Mouse (Mus musculus) brain, adult 2 months (tissue): ENCODE measurements around the gene Tnfrsf13c.
A peak's percentile ranks its signal among the peaks of the same experiment; 100 is the strongest.

Experiments used
- DNase-seq: peaks from one replicate; pipeline ENCODE4 v3.0.0; 2011; ENCODE audit warnings: low read depth, low spot score

Tnfrsf13c gene

DNA sequence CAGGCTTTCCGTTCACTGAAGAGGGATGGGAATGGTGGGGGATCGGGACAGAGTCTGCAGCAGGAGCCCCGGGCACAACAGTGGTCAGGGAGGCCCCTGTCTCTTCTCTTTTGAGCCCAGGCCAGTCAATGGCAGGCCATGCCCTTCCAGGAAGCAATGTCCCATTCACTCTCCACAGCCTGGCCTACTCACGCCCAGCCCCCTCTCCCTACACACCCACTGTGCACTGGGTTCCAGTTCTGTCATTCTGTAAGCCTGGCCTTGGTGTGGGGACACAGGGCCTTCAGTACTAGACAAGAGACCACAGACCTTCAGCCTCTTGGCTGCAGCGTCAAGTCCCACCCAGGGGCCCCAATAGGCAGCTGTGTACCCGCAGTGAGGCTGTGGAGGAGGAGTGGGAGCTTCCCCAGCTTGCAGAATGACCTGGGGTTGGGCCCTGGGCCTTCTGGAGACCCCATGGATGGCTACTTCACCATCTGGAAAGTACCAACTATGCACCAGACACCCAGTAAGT lies 6.0 kb upstream of the Tnfrsf13c start:
- no peak for DNase-seq

DNA sequence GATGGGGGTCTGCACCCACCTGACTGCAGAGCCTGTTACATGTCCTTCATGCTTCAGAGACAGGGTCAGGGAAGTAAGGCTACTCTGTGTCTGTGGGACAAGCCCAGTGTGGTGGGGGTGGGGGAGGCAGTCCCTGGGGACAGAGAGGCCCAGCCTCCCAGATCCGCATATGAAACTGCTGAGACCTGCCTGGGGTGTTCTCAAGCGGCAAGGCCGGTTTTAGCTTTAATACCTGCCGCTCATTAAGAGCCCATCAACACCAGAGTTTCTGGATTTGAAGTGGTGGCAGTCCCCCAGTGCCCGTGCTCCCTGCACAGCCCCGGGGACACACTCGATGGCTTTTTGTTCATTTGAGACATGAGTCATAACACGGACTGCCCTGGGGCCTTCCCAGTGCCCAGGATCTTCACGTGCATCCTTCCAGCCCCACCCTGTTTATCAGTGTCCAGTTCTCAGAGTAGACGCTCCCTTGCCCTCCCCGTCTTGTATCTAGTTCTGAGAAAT lies 5.4 kb upstream of the Tnfrsf13c start:
- DNase-seq = no peak

DNA sequence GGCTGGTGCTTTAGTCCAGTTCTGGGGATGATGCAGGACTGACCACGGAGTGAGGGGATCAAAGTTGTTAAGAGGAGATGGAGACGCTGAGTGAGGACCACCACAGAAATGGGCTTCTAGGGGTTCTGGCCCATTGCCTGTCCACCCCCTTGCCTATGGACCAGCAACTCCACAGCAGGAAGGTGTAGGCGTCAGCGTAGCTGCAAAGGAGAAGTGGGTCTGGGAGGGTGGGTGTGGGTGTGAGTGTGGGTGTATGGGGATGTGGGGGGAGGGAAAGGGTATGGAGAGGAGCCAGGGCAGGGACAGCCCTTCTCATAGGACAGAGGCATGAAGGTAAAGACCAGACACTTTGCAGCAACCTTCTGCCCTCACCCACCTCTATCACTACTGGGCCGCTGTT lies 1.6 kb upstream of the Tnfrsf13c start:
- DNase-seq = no peak

DNA sequence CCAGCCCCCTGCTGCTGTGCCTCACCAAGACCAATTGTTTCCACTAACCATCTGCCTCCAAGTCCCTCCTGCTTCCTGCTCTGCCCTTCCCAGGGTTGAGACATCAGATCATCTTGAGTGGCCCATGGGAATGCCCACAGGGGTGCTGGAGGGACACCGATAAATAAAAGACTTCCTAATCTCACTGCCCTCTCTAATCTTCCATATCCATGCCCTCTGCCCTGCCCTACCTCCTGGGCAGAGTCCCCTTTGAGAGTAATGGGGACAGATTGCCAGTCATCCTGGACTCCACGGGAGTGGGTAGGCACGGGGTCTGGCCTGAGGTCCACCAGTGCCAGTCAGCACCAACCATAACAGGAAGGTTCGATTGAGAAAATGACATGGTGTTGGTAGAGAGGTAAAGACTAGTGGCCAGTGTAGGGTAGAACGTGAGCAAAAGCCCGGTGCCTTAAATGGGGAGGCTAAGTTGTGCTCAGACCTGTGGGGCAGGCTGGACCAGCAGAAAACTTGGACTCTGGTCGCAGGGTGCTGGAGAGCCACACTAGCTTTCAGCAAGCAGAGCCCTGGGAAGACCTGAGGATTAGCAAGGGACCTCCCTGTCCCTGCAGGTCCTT lies 540 bp upstream of the Tnfrsf13c start:
- DNase-seq = no peak

DNA sequence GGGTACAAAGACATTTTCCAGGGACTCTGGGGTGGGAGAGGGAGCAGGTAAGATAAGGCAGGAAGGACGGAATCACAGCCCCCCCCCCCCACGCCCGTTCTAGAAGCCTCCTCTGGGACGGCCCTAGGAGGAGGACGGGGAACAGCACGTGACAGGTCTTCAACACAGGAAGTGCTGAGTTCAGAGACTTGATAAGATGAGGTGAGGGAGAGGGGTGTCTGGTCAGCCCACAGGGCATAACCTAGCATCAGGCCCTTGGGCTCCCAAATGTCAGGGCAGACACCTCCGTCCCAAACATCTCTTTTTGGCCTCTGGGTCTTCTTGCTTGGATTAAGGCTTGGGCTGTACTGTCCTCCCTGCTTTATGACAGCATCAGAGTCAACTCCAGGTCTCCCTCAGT lies 918 bp downstream of the Tnfrsf13c start:
- DNase-seq = no peak

DNA sequence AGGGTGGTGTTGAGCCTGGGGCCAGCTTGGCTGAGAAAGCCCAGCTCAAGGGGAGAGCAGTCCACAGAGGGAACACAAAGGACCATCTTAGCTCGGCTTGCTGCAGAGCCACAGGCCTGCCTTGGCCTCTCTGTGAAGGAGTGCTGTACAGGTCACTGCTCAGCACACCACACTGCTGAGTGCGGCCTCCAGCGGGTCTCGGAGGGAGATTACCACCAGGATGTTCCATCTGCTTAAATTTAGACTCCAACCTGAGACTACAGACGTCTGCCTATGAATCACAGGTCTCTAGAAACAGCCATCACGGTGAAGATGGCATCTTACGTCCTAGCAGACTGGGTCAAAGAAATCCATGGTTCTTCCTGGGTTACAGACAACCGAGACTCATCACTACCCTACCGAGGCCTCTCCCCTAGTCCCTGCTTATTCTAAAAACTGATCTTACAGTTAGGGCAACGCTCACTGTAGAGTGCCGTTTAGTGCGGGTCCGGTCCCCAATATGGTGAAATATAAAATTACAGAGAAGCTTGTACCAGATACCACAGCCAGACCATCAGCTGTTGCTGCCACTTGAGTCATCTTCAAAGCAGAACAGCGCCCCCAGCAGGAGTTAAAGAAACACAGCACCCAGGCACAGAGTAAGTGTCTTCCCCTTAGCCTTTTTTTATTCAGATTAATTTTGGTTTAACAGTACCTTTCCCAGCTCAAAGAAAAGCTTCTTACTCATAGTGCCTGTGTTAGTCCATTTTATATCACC lies 2.9 kb downstream of the Tnfrsf13c start:
- DNase-seq = peak; percentile 54

DNA sequence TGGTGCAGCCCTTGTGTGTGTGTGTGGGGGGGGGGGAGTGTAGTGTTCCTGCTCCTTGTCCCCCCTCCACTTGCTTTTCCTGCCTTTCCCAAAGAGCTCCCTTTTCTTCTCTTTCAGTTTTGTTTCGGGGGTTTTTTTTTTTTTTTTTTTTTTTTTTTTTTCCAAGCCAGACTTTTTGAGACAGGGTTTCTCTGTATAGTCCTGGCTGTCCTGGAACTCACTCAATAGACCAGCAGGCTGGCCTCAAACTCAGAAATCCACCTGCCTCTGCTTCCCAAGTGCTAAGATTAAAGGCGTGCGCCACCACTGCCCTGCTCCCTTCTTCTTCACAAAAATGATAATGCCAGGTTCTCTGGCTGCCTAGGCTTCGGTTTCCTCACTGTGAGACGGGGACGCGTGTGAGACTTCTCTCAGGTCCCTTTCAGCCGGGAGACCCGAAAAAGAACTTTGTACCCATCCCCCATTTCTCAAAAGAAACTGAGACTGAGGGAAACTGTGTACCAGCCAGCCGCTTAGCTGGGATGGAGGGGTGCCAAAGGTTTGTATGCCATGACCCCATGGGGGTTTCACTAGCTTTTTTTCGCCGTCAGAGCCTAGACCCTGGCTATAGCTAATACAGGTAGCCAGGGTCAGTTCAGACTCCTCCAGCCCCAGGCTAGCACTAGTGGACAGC lies 4.0 kb downstream of the Tnfrsf13c start:
- no peak for DNase-seq

DNA sequence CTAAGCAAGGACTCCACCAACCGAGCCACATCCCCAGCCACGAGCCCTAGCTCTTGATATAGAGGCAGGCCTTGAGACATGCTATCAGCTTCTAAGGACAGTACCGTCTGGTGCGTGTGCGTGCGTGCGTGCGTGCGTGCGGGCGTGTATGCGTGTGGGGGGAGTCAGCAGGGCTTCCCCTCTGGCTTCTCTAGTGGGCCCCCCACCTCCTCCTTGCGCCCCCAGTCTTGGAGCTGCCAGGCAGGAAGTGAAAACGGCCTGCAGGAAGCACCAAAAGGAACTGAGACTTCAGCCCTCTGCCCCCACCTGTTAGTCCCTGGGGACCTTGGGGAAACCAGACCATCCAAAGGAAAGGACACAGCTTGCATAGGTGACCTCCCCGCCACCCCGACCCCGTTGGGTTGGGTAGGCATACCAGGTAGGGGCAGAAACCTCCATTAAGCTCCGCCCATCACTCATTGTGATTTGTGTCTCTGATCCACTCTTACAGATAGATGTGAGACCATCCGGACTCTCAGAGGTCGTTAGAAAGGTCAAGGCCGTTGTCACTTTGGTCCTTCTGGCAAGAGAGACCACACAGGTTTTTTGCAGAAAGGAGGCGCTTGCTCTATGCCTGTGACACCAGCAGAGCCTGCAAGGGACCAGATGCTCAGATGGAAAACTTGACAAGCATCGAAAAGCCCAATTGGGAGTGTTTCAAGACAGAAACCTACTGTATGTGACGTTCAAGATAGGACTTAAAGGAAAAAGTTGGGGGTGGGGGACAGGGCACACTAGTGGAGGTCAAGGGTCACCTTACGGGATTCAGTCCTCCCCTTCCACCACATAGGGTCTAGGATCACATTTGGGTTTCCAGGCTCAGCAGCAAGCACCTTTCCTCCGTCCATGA lies 5.1 kb downstream of the Tnfrsf13c start:
- no peak for DNase-seq

DNA sequence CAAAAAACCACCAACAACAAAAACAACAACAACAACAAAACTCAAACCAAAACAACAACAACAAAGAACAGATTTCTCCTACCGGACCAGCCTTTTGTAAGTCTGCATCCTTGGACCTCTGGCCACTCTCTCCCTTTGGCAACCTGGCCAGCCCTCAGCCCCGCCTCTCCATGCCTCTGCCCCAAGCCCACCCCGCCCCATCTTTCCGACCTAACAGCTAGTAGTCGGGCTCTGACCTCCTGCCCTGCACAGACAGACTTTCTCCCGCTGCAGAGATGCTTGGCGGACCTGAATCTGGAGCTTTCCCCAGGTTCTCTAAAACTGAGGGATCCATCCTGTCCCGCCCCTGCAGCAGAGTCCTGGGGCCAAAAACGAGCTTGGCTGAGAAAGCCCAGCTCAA lies 6.2 kb downstream of the Tnfrsf13c start:
- no peak for DNase-seq

DNA sequence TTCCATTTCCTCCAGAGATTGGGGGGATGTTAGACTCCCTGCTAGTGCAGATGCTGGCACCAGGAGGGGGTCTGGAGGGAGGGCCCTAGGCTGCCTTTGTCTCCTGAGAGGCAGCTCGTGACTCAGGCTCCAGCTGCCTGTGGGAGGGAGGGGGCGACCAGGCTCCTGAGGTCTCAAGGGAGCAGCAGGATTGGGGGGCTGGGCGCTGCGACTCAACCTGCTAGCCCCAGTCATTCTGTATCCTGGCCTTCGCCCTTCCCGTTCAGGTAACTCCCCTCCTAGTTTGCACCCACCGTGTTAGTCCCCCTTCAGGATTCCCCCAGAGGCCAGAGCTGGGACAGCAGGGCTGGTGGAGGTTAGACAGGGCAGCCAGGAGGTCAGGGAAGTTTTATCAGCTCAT lies 7.1 kb downstream of the Tnfrsf13c start:
- peak; percentile 84 for DNase-seq

DNA sequence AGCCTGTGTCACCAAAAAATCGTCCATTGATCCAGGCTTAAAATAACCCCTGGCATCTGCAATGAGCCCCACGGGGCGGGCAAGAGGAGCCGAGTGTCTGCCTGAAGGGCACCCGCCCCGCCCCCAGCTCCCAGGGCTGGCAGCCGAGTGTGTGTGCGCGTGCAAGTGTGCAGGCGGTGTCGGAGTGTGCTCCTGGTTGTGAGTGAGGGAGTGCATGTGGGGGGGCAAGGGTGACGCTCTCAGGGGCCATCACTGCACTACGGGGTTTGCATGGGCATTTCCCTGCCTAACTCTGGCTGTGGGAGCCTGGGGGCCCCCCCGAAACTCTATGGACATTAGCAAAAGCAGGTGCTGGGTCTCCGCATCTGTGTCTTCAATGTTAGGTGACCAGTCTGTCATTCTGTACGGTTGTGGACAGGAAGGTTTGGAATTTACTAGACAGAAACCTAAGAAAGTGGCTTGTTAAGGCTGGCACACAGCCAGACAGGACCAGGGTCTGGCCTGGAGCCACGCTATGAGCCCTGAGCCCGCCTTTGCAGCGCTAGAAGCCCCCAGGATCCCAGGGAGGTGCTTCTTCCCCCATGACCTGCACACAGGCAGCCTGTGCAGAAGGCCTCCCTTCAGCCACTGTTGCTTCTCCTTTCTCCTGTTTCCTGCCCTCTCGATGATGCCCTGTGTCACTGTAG lies 7.9 kb downstream of the Tnfrsf13c start:
- peak; percentile 59 for DNase-seq

DNA sequence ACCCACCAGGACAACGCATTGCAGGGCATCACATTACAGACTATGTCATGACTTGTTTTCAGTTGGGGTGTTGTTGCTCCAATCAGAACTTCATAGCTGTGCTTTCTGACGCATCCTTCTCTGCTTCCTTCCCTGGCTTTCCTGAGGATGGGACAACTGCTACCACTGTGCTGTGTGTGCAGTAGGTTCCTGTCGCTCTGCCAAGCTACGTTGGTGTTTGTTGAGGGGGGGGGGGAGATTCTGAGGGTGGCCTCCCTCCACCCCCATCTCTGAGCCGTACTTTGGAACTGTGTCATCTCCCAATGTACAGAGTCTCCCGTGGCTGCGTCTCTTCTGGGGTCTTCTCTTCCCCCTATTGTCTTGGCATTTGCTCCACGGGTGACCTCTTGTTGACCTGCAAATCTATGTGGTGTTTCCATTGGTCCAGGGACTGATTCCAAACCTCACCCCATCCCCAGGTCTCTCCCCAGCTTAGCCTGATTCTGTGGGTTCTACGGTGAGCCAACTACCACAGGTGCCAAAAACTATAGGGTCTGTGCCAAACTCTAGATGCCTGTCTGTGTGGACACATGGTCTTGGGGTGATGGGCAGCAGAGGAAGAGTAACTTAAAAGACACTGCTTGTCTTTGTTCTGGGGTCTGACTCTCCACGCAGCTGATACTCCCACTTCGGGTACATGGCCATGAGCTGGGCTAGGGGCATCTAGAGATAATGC lies 8.7 kb downstream of the Tnfrsf13c start:
- peak; percentile 87 for DNase-seq

DNA sequence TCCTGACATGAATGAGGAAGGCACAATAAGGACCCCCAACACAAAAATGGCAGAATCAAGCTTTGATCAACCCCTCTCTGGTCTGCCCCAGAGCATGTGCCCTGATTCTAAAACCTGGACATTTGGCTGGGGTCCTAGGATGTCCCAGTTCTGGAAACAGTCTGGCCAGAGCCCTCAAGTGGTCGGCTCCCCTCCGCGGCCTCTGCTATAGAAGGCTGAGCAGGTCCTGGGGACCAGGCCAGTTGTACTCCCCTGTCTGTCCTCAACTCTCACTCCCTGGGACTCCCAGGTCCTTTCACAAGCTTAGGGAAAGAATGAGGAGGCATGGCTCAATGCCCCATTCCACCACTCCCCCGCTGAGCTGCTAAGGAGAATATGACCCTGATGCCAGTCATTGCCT lies 10.9 kb downstream of the Tnfrsf13c start:
- DNase-seq = no peak

DNA sequence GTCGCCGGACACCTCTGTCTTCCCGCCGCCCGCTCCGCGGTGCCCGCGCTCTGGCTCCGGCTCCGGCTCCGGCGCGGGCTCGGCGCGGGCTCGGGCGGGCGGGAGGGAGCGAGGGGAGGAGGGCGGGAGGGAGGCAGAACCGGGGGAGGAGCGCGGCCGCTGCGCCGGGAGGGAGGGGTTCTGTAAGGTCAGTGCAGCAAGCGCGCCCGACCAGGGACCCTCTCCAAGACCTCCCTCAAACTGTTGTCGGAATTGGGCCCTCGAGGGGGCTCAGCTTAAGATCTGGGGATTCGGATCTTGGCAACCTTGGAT lies 11.5 kb downstream of the Tnfrsf13c start, which contains the start of gene Shisa8:
Gene Shisa8, minus strand, starts transcription at position 64 of the 312 bp plus-strand sequence.
- peak; percentile 78 for DNase-seq

DNA sequence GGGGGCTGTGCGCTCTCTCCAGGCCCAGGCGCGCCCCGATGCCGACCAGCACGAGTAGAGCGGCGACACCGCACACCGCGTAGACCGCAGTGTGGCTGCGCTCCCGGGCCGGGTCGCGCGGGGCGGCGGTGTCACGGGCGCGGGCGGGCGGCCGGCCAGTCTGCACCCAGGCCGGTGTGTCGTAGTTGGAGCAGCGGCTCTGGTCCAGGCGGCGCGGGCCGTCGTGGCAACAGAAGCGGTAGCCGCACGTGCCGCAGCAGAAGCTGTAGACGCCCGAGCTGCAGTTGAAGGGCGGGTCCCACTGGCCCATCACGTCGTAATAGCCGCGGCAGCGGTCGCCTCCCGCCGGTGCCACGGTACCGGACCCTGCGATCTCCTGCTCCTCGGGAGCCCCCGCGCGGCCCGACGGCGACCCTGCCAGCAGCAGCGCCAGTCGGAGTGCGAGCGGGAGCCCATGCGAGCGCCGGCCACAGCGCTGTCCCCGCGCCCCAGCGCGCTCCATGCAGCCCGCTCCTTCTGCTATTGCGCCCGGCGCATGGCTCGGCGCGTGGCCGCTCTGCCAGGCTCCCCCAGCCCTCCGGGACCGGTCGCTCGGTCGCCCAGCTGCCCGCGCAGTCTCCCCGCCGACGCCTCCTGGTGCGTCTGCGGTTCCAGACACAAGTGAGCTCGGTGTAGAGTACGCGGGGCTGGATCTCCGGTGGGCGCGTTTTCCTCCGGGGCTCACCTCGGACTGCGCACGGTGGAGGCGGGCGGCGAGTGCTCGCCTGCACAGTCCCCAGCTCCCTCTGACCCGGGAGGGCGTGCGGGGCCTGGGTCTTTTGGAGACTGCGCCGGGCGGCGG lies 12.0 kb downstream of the Tnfrsf13c start:
- peak; percentile 65 for DNase-seq

DNA sequence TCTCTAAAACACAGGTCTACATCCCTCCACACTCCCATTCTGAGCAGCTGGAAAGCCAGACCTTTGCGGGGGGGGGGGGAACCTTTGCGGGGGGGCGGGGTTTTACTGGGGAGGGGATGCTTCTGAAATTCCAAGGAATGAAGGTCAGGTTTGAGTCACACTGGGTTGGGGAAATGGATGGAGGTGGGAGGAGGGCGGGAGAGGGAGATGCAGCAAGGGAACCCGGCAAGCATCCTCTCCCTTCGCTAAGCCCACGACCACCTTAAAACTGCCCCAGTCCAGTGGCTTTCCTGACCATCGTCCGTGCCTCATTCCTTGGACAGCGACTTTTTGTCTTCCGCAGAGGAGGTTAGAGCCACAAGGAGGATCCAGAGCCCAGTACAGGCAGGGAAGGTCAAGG lies 12.9 kb downstream of the Tnfrsf13c start:
- peak; percentile 60 for DNase-seq

DNA sequence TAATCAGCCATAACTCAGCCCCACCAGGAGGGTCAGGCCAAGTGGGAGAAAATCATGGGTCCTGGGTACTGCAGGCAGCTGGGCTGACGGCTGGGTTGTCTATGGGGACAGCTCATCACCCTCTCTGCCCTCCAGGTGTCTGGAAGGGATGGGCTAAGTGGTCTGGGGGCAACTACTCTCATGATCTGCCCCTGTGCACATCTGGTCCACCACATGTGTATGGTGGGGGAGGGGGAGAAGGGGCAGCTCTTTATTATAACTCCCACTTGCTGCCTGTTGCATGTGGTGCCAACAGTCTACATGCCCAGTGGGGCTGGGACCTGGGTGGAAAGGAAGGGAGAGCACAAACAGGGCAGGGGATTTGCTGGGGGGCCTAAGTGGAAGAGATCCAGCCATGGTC lies 13.4 kb downstream of the Tnfrsf13c start:
- DNase-seq = no peak

DNA sequence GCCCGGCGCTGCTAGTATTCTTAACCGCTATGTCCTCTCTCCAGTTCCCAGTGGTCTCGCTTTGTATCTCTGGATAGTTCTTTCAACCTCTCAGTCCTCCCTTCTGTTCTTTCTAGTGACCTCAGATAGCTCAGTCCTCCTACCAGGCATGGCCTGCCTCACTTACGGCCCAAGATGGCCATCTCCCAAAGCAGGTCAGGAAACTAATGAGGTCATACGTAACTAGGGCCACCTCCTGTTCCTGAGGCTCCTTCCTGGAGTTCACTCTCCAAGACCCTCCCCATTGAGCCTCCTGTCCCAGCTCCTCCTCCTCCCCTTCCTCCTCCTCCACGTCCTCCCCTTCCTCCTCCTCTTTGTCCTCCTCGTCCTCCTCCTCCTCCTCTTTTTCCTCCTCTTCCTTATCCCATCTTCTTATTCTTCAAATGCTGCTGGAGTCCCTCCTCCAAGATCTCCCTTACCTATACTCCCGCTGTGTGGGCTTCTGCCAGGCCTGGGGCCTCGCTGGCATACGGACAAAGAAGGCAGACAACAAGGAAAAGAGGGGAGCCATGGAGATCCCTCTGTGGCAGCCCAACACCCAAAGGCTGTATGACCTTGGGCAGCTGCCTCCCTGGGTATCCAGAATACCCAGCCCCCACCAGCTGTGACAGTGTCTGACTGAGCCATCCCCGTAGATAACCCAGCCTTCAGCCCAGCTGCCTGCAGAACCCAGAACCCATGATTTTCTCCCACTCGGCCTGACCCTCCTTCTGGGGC lies 14.7 kb downstream of the Tnfrsf13c start:
- DNase-seq = no peak

DNA sequence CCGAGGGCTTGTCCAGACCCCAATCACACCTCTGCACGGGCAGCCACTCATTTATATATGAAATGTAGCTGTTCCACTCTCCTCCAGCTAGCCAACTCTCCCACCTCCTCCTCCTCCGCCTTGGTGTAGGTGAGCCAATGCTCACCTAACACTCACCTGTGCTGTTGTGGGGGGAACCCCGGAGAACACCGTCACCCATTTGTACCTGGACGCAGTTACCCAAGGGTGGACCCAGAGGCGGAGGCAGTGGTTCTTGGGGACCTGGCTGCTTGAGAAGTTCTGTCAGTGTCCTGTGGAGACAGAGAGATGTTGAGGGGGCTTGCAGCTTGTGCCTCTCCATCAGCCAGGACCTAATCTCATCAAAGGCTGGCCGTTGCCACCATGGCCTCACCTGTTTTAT lies 15.9 kb downstream of the Tnfrsf13c start:
- DNase-seq = no peak
